Mouse (Mus musculus): ENCODE results near the gene Serpina3n. TPM values are rescaled to one million over a fixed set of nuclear protein-coding genes. Genes with fewer than 3 reads are reported as not detected.
"Not testable (repeated sequence)": the region's sequence is repeated elsewhere in the genome, so short reads cannot be mapped to it uniquely, and the experiment has no call there.

Gene Serpina3n
- polyA plus RNA-seq, 1 experiment from 2014 or later, result 0.11 TPM

DNA sequence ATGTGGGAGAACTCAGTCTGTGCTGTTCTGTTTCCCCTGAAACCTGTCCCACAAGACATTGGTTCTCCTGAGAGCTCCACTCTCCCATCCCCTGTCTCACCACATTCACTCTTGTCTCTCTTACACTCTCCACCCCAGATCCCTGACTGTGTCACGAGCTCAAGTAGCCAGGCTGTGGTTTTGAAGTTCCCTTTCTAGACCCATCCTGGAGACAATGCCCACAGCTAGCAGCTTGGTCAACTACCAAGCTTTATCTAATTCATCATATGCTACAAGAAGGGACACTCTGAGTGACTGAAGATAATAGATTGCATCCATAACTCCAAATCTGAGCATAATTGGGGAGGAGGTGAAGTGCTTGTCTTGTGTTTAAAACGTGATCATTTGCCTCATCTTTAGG, 15.5 kb upstream of the Serpina3n start:
- not testable (repeated sequence) for H3K27me3 ChIP-seq (ENCODE audit: control insufficient read depth, insufficient read depth, low read depth, low read length); H3K4me3 ChIP-seq (ENCODE audit: low read length); H3K27ac ChIP-seq (ENCODE audit: low read length); ATAC-seq (ENCODE audit: low read depth); H3K36me3 ChIP-seq (ENCODE audit: control insufficient read depth, insufficient read depth, low read length); H3K4me2 ChIP-seq (ENCODE audit: low read depth, low read length); H3K9ac ChIP-seq (ENCODE audit: low read length); H3K9me3 ChIP-seq (ENCODE audit: control insufficient read depth, low read length); H3K4me1 ChIP-seq (replicated peaks; ENCODE audit: control insufficient read depth, insufficient read depth, low read length)
- WGBS, result 61% methylated on average over 2 of the region's 2 CpGs

DNA sequence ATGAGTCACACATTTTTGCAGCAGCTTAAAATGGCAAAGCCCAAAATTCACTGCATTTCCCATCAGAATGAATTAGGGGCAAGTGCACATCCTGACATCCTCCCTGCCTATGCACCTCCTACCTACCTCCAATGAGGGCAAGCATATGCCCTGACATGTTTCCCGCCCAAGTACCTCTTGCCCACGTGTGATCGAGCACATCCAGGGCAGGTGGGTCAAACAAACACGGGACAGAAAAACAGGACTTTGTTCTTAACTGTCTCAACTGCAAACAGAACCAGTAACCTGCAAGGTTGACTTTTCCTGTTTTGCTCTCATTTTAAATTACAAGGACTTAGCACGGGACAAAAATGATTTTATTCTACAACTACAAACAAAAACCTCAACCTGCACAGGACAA, 2.6 kb upstream of the Serpina3n start:
- H3K4me3 ChIP-seq (ENCODE audit: low read length), result no peak overlapping the region
- no peaks in the 10 kb centered on the region for H3K9me3 ChIP-seq (ENCODE audit: control insufficient read depth, low read length)
- H3K27ac ChIP-seq (ENCODE audit: low read length), result no peak overlapping the region
- H3K9ac ChIP-seq (ENCODE audit: low read length), result no peak overlapping the region
- no peaks in the 10 kb centered on the region for H3K36me3 ChIP-seq (ENCODE audit: control insufficient read depth, insufficient read depth, low read length)
- WGBS, result 54% methylated on average over 5 of the region's 5 CpGs
- no peaks in the 10 kb centered on the region for H3K27me3 ChIP-seq (ENCODE audit: control insufficient read depth, insufficient read depth, low read depth, low read length)
- H3K4me1 ChIP-seq (replicated peaks; ENCODE audit: control insufficient read depth, insufficient read depth, low read length), result no peaks in the 10 kb centered on the region
- ATAC-seq (ENCODE audit: low read depth), result no peak
- no peak overlapping the region for H3K4me2 ChIP-seq (ENCODE audit: low read depth, low read length)

DNA sequence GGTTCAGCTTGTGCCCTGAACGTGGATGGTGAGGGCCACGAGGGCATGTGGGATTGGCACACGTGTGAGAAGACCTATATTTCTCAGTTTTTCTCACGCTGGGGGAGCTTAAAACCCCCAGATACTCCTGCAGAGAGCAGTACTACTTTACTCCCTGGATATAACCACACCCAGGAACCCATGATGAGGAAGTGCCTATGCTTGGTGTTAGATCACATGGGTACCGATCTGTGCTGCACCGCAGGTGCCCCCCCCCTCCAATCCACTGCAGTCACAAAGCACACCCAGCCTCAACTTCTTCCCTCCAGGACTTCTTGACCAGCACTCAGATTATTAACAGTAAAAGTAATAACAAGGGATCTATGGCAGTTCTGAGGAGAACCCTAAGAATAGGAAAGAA, 6.0 kb downstream of the Serpina3n start:
- no peaks in the 10 kb centered on the region for H3K9me3 ChIP-seq (ENCODE audit: control insufficient read depth, low read length)
- H3K4me1 ChIP-seq (replicated peaks; ENCODE audit: control insufficient read depth, insufficient read depth, low read length), result no peaks in the 10 kb centered on the region
- no peaks in the 10 kb centered on the region for H3K27me3 ChIP-seq (ENCODE audit: control insufficient read depth, insufficient read depth, low read depth, low read length)
- H3K9ac ChIP-seq (ENCODE audit: low read length), result no peak overlapping the region
- no peak overlapping the region for H3K27ac ChIP-seq (ENCODE audit: low read length)
- no peak overlapping the region for H3K4me2 ChIP-seq (ENCODE audit: low read depth, low read length)
- WGBS, result 80% methylated on average over 6 of the region's 6 CpGs
- H3K36me3 ChIP-seq (ENCODE audit: control insufficient read depth, insufficient read depth, low read length), result no peaks in the 10 kb centered on the region
- ATAC-seq (ENCODE audit: low read depth), result no peak
- no peak overlapping the region for H3K4me3 ChIP-seq (ENCODE audit: low read length)

DNA sequence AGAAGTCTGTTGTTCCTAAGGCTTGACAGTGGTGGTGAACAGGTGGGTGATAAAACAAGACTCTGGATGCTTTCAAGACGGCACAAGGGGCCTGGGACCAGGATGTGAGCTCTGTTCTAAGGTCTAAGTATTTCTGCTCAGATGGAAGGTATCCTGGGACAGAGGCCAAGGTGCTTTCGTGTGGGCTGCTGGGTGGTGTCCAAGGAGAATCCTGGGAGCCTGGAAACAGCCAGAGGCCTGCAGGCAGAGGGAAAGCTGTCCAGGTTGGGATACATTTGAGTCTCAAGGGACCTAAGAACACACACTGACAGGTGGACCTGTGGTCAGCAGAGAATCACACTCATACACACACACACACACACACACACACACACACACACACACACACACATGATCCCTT, 8.0 kb downstream of the Serpina3n start:
- 0 out of 2 replicates have a peak, but pooled peaks cover 2% of the 10 kb centered on the region for H3K4me1 ChIP-seq (replicated peaks; ENCODE audit: control insufficient read depth, insufficient read depth, low read length)
- H3K4me3 ChIP-seq (ENCODE audit: low read length), result no peak overlapping the region
- no peak overlapping the region for H3K9ac ChIP-seq (ENCODE audit: low read length)
- no peak overlapping the region for H3K4me2 ChIP-seq (ENCODE audit: low read depth, low read length)
- no peak for ATAC-seq (ENCODE audit: low read depth)
- H3K9me3 ChIP-seq (ENCODE audit: control insufficient read depth, low read length), result no peaks in the 10 kb centered on the region
- WGBS, result 56% methylated on average over 2 of the region's 2 CpGs
- no peak overlapping the region for H3K27ac ChIP-seq (ENCODE audit: low read length)
- H3K36me3 ChIP-seq (ENCODE audit: control insufficient read depth, insufficient read depth, low read length), result no peaks in the 10 kb centered on the region
- no peaks in the 10 kb centered on the region for H3K27me3 ChIP-seq (ENCODE audit: control insufficient read depth, insufficient read depth, low read depth, low read length)

DNA sequence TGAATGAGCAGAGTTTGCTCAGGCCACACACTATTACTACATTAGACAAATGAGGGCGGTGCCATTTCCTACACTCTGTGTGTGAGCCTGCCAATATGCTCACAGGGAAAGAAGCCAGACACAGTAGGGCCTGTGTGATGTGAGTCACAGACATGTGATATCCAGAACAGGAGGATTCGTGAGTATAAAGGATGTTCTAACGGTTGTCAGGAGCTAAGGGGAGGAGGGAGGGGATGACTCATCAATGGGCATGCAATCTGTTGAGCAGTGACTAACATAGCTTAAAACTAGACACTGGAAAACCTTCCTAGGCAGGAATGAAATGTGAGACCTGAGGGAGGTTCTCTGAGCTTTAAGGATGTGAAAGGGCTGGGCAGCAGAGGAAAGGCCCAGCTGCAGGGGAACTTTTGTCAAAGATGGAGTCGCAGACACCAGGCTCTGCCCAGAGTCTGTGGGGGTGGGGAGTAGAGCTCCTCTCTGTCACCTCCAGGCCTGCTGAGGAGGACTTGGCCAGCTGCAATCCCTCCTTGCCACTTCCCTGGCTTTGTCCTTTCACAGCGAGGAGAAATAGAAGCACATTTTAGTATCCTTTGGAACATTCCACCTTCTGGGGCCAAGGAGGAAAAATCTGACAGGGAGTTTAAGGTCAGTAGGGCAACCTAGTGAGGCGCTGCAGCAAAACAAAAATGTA, 9.2 kb downstream of the Serpina3n start:
- H3K9me3 ChIP-seq (ENCODE audit: control insufficient read depth, low read length), result no peaks in the 10 kb centered on the region
- WGBS, result 37% methylated on average over 6 of the region's 6 CpGs
- H3K4me3 ChIP-seq (ENCODE audit: low read length), result no peak overlapping the region
- no peak overlapping the region for H3K9ac ChIP-seq (ENCODE audit: low read length)
- H3K36me3 ChIP-seq (ENCODE audit: control insufficient read depth, insufficient read depth, low read length), result no peaks in the 10 kb centered on the region
- no peaks in the 10 kb centered on the region for H3K27me3 ChIP-seq (ENCODE audit: control insufficient read depth, insufficient read depth, low read depth, low read length)
- peak; percentile 80 for ATAC-seq (ENCODE audit: low read depth)
- no peak overlapping the region for H3K27ac ChIP-seq (ENCODE audit: low read length)
- 0 out of 2 replicates have a peak, but pooled peaks cover 2% of the 10 kb centered on the region for H3K4me1 ChIP-seq (replicated peaks; ENCODE audit: control insufficient read depth, insufficient read depth, low read length)
- H3K4me2 ChIP-seq (ENCODE audit: low read depth, low read length), result no peak overlapping the region

DNA sequence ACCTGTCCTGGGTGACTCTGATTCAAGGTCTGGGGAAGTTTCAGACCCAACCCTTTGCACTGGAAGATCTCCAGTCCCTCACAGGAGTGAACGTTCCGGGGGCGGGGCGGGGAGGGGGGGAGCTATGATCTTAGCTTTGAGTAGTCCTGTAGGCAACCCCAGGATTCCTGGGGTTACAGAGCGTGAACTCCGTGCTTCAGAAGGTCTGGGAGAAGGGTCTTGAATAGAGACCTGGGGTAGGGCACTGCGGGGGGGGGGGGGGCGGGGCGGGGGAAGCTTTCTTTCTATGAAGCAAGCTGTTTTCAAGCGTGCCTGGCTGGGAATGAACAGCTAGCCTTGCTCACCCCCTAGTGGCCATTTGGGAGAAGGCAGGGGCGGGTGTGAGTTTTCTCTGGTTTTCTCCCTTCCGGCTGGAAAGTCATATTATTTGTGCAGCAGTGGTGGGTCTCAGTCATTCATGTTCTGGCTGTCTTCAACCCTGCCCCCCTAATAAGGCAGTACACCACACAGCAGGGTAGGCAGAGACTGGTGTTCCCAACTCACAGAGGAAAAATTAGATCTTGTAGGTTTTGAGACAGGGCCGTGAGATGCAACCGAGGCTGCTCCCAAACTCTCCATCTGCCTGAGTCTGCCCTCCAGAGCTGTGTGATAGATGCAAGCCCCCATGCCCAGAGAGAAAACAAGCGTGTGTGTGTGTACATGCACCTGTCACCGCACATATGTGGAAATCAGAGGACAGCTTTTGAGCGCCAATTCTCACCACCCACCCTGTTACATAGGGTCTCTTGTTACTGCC, 12.0 kb downstream of the Serpina3n start:
- Histone ChIP-seq H3K9me3 (ENCODE audit: control insufficient read depth, low read length) (no peaks in the 10 kb centered on the region), H3K4me2 (ENCODE audit: low read depth, low read length) (peak overlapping the region; percentile 50), H3K9ac (ENCODE audit: low read length) (no peak overlapping the region), H3K27ac (ENCODE audit: low read length) (no peak overlapping the region), H3K4me3 (ENCODE audit: low read length) (peak overlapping the region; percentile 29), H3K4me1 (replicated peaks; ENCODE audit: control insufficient read depth, insufficient read depth, low read length) (0 out of 2 replicates have a peak, but pooled peaks cover 2% of the 10 kb centered on the region), H3K36me3 (ENCODE audit: control insufficient read depth, insufficient read depth, low read length) (no peaks in the 10 kb centered on the region), H3K27me3 (ENCODE audit: control insufficient read depth, insufficient read depth, low read depth, low read length) (no peaks in the 10 kb centered on the region)
- peak; percentile 26 for ATAC-seq (ENCODE audit: low read depth)
- 16% methylated on average over 16 of the region's 17 CpGs for WGBS

DNA sequence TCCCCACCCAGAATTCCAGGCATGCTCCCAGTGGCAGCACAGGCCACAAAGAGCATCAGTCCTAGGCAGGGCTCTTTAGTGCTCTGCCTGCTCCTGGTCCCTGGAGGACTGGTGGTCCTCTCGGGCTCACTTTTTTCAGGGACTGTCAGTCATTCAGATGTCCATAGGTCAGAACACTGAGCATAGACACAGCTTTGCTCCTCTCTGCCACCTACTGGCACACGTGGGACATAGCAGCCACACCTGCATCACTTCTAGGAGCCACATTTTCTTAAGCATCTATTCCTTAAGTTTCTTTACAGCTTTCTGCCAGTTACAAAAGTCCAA, 12.6 kb downstream of the Serpina3n start:
- Histone ChIP-seq H3K4me1 (replicated peaks; ENCODE audit: control insufficient read depth, insufficient read depth, low read length) (0 out of 2 replicates have a peak, but pooled peaks cover 2% of the 10 kb centered on the region), H3K36me3 (ENCODE audit: control insufficient read depth, insufficient read depth, low read length) (no peaks in the 10 kb centered on the region), H3K9ac (ENCODE audit: low read length) (no peak overlapping the region), H3K4me2 (ENCODE audit: low read depth, low read length) (no peak overlapping the region), H3K9me3 (ENCODE audit: control insufficient read depth, low read length) (no peaks in the 10 kb centered on the region), H3K4me3 (ENCODE audit: low read length) (no peak overlapping the region), H3K27me3 (ENCODE audit: control insufficient read depth, insufficient read depth, low read depth, low read length) (no peaks in the 10 kb centered on the region), H3K27ac (ENCODE audit: low read length) (no peak overlapping the region)
- 2% methylated on average over 2 of the region's 2 CpGs for WGBS
- no peak for ATAC-seq (ENCODE audit: low read depth)

DNA sequence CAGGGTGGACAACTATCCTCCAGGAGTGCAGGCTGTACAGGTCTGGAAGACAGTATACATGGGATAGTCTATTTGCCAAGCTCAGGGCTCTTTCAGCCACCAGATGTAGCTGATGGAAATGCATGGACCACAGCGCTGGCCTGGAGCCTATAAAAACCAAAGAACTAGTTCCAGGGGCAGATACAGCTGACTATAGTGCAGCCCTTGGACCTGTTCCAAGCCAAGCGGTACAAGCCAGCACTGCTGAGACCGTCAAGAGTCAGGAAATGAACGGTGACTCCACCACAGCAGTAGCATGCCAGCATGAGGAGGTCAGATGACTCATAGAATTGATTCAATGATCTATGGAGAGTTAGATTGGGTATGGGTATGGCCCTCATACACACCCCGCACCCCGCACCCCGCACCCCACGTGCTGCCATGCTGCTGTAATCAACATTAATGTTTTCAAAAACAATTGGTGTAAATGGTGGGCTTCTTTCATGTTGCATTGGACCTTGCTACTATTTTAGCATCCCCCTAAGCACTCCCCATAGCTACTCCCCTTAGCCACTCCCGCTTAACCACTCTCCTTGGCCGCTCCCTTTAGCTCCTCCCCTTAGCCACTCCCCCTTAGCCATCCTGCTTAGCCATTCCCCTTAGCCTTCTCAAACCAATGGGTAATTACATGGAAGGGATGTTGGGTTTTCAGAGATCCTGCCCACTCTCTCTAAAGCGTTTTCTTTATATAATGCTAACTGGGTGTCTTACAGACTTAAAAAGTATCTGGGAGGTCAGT, 16.3 kb downstream of the Serpina3n start:
- Histone ChIP-seq H3K4me3 (ENCODE audit: low read length) (no peak overlapping the region), H3K36me3 (ENCODE audit: control insufficient read depth, insufficient read depth, low read length) (no peaks in the 10 kb centered on the region), H3K9ac (ENCODE audit: low read length) (no peak overlapping the region), H3K4me2 (ENCODE audit: low read depth, low read length) (no peak overlapping the region), H3K4me1 (replicated peaks; ENCODE audit: control insufficient read depth, insufficient read depth, low read length) (0 out of 2 replicates have a peak, but pooled peaks cover 2% of the 10 kb centered on the region), H3K9me3 (ENCODE audit: control insufficient read depth, low read length) (no peaks in the 10 kb centered on the region), H3K27ac (ENCODE audit: low read length) (no peak overlapping the region), H3K27me3 (ENCODE audit: control insufficient read depth, insufficient read depth, low read depth, low read length) (no peaks in the 10 kb centered on the region)
- ATAC-seq (ENCODE audit: low read depth), result peak; percentile 50; the same call in 1 of the 2 replicates
- WGBS, result 51% methylated on average over 11 of the region's 11 CpGs

DNA sequence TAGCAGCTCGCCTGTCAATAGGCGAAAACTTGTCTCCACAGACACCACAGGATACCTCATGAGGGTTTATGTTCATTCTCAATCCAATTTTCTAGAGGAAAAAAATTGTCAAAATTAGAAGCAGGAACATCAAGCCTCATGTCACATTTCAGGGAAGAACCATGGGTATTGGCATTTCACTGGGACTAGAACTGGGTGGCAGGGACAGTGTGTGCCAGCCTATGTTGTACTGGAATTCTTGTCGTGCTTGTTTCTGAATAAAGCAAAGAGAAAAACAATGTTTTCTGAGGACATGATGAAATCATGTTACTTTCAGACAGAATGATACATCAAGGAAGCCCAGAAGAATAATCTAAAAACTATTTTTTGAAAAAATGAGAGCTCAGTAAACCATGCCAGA, 19.1 kb downstream of the Serpina3n start:
- Histone ChIP-seq H3K4me1 (replicated peaks; ENCODE audit: control insufficient read depth, insufficient read depth, low read length) (no peaks in the 10 kb centered on the region), H3K9me3 (ENCODE audit: control insufficient read depth, low read length) (no peaks in the 10 kb centered on the region), H3K4me2 (ENCODE audit: low read depth, low read length) (no peak overlapping the region), H3K9ac (ENCODE audit: low read length) (no peak overlapping the region), H3K27ac (ENCODE audit: low read length) (no peak overlapping the region), H3K4me3 (ENCODE audit: low read length) (no peak overlapping the region), H3K36me3 (ENCODE audit: control insufficient read depth, insufficient read depth, low read length) (no peaks in the 10 kb centered on the region), H3K27me3 (ENCODE audit: control insufficient read depth, insufficient read depth, low read depth, low read length) (no peaks in the 10 kb centered on the region)
- no peak for ATAC-seq (ENCODE audit: low read depth)
- 73% methylated on average over 3 of the region's 3 CpGs for WGBS

All from lung, embryonic 16.5 days (tissue).